Mouse (Mus musculus) heart, postnatal 0 days (tissue): Measurements from ENCODE around the gene Ankrd66. TPM values are rescaled to one million over a fixed set of nuclear protein-coding genes. Genes with fewer than 3 reads are reported as not detected.

ENCODE experiments used
- ATAC-seq: fragments of 200-750 bp; cut with Nextera tagmentation; 2 replicates; pipeline ENCODE4 v1.8.0; 2017; ENCODE audit warnings: low read depth, moderate number of reproducible peaks, moderate library complexity; ENCODE audit not compliant: insufficient read depth
- DNase-seq: peaks from one replicate; pipeline ENCODE4 v3.0.0-alpha.2; 2016; ENCODE audit warnings: low spot score
- H3K27ac ChIP-seq: fragments of 300-500 bp; sonication (generic); 2 replicates; pipeline ENCODE4 v1.5.1; 2014; ENCODE audit warnings: low read depth, mild to moderate bottlenecking
- H3K27me3 ChIP-seq: fragments of 300-500 bp; sonication (generic); 2 replicates; pipeline ENCODE4 v1.6.1; 2014; ENCODE audit warnings: low read length, mixed read lengths; ENCODE audit not compliant: control insufficient read depth, insufficient read depth
- H3K36me3 ChIP-seq: fragments of 300-500 bp; sonication (generic); replicated peaks from 2 replicates; pipeline ENCODE4 v1.6.1; 2014; ENCODE audit warnings: low read length, mixed read lengths; ENCODE audit not compliant: control insufficient read depth, insufficient read depth
- H3K4me1 ChIP-seq: fragments of 300-500 bp; sonication (generic); 2 replicates; pipeline ENCODE4 v1.6.1; 2014; ENCODE audit warnings: antibody characterized with exemption; ENCODE audit not compliant: control insufficient read depth, insufficient read depth
- H3K4me2 ChIP-seq: fragments of 300-500 bp; sonication (generic); 2 replicates; pipeline ENCODE4 v1.6.1; 2014; ENCODE audit warnings: low read depth, mild to moderate bottlenecking, low read length, moderate library complexity
- H3K4me3 ChIP-seq: fragments of 300-500 bp; sonication (generic); 2 replicates; pipeline ENCODE4 v1.5.1; 2014; ENCODE audit warnings: low read depth, low read length
- H3K9ac ChIP-seq: fragments of 300-500 bp; sonication (generic); replicated peaks from 2 replicates; pipeline ENCODE4 v1.6.1; 2014; ENCODE audit warnings: low read depth, low read length, mixed read lengths
- H3K9me3 ChIP-seq: fragments of 300-500 bp; sonication (generic); replicated peaks from 2 replicates; pipeline ENCODE4 v1.6.1; 2016; ENCODE audit warnings: low read length; ENCODE audit not compliant: control insufficient read depth
- CTCF ChIP-seq: IDR thresholded peaks from 2 replicates; pipeline ENCODE4 v1.5.1; 2016; ENCODE audit warnings: antibody characterized with exemption, control low read depth, low read depth
- EP300 ChIP-seq: IDR thresholded peaks from 2 replicates; pipeline ENCODE4 v1.6.1; 2016; ENCODE audit warnings: antibody characterized with exemption, low read depth
- WGBS: fragments of 180-500 bp; shearing (Covaris S2); extraction: QIAGEN DNeasy Blood & Tissue Kit; methylation state at CpG from one replicate; pipeline ENCODE4 v1.1.7; 2014; 5-methylcytosine and 5-hydroxymethylcytosine counted together
- polyA plus RNA-seq: library from polyadenylated mRNA; unstranded; fragments of >200 nt; fragmentation: Nextera tagmentation; extraction: Ambion mirVana; gene quantifications from 2 replicates; pipeline ENCODE4 v1.2.1, GENCODE M21; 2015
- total RNA-seq: library from RNA; depleted of rRNA; stranded (reverse); fragments of >200 nt; gene quantifications from 2 replicates; pipeline ENCODE4 v1.2.3, GENCODE M21; 2014; ENCODE audit warnings: low replicate concordance

Gene Ankrd66
- total and polyA plus RNA-seq, 2 experiments from 2014 or later = not detected

GRCm38 (mm10) chr17:43534362-43535222, 8.8 kb downstream of the Ankrd66 start:
- H3K9ac ChIP-seq = peak overlapping the region; percentile 40; the same call in 1 of the 2 replicates
- TF ChIP-seq EP300 (no peak), CTCF (0 out of 2 replicates have a peak, but pooled peaks have one; percentile 25)
- WGBS = 19% methylated on average over 23 of the region's 23 CpGs
- H3K27ac ChIP-seq = no peak overlapping the region
- H3K4me1 ChIP-seq = no peaks in the 10 kb centered on the region
- H3K4me2 ChIP-seq = peak overlapping the region; percentile 60
- no peaks in the 10 kb centered on the region for H3K27me3 ChIP-seq
- peak; percentile 72 for ATAC-seq
- H3K4me3 ChIP-seq = peak overlapping the region; percentile 35
- H3K9me3 ChIP-seq = no peaks in the 10 kb centered on the region
- DNase-seq = peak; percentile 41
- no peaks in the 10 kb centered on the region for H3K36me3 ChIP-seq

DNA sequence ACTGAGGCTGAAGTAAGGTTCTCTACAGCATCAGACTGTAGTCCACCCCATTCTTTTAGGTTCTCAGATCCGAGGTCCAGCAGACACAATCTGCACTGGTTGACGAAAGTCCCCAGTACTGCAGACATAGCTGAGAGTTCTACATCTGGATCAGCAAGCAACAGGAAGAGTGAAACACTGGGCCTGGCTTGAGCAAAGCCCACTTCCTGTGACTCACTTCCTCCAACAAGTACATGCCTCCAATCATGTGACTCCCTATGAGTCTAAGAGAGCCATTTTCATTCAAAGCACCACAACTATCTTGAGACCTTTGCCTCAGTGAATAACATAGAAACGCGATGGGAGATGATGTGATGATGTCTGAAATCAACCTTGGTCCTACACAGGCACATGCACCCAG, 12.2 kb downstream of the Ankrd66 start:
- Histone ChIP-seq H3K27ac (no peak overlapping the region), H3K9ac (no peak overlapping the region), H3K27me3 (no peaks in the 10 kb centered on the region), H3K9me3 (no peaks in the 10 kb centered on the region), H3K36me3 (no peaks in the 10 kb centered on the region), H3K4me1 (no peaks in the 10 kb centered on the region), H3K4me3 (no peak overlapping the region), H3K4me2 (no peak overlapping the region)
- ATAC-seq = no peak
- DNase-seq = no peak
- no peak for TF ChIP-seq CTCF
- TF ChIP-seq EP300 = no peak
- 86% methylated on average over 4 of the region's 4 CpGs for WGBS

DNA sequence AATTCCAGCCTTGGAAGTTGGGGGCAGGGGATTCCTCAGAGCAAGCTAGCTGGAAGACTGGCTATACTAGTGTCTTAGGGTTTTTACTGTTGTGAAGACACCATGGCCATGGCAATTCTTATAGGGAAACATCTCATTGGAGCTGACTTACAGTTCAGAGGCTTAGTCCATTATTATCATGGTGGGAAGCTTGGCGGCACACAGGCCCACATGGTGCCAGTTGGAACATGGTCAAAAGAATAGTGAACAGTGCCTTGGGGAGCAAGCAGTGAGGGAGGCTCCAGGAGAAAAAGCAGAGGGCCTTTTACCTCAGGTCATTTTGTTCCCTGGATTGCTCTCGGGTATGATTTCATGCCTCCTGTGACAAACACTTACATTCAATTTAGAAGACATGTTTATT, 12.9 kb downstream of the Ankrd66 start:
- Histone ChIP-seq H3K4me2 (no peak overlapping the region), H3K27me3 (no peaks in the 10 kb centered on the region), H3K36me3 (no peaks in the 10 kb centered on the region), H3K9ac (no peak overlapping the region), H3K4me3 (no peak overlapping the region), H3K9me3 (no peaks in the 10 kb centered on the region), H3K27ac (no peak overlapping the region), H3K4me1 (no peaks in the 10 kb centered on the region)
- 80% methylated on average over 2 of the region's 2 CpGs for WGBS
- ATAC-seq (no peak), DNase-seq (no peak)
- TF ChIP-seq EP300 (no peak), CTCF (no peak)

- H3K4me1 ChIP-seq = no peaks in the 10 kb centered on the region
- DNase-seq = no peak
- H3K4me3 ChIP-seq = no peak overlapping the region
- H3K9ac ChIP-seq = no peak overlapping the region
- WGBS = 73% methylated on average over 3 of the region's 3 CpGs
- TF ChIP-seq EP300 (no peak), CTCF (no peak)
- ATAC-seq = no peak
- H3K27me3 ChIP-seq = no peaks in the 10 kb centered on the region
- no peaks in the 10 kb centered on the region for H3K36me3 ChIP-seq
- H3K9me3 ChIP-seq = 0 out of 2 replicates have a peak, but pooled peaks cover under 1% of the 10 kb centered on the region
- no peak overlapping the region for H3K4me2 ChIP-seq
- no peak overlapping the region for H3K27ac ChIP-seq
Measured at GRCm38 (mm10) chr17:43520166-43520565, 23.3 kb downstream of the Ankrd66 start.

DNA sequence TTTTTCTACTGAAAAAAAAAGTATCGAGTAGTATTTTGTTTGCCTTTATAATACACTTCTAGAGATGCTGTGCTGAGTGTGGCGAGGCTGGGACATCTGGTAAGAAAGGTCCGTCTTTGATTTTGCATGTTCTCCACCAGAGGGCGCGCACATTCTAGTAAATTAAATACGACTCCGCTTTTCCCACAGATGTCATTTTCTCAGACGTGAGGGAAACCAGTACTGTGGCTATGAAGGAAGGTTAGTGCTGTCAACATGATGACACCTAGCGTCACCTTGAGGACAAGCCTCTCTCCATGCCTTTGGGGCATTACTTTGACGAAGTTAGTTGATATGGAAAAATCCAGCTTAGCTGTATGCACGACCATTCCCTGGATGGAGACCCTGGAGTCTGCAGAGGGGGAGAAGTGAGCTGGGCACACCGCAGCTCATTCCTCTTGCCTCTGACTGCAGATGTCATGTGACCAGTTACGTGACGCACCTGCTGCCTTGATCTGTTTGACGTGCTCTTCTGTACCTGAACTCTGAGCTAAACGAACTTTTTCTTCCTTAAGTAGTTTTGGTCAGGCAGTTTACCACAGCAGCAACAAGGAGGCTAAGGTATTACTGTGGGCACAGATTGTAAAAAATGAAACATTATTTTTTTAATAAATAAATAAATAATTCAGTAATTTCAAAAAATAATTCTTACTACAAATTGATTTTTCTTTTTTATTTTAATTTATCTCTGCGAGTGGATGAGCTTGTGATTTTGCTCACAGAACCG, 24.6 kb downstream of the Ankrd66 start:
- TF ChIP-seq EP300 (no peak), CTCF (peak; percentile 83)
- DNase-seq (peak; percentile 87), ATAC-seq (peak; percentile 55; the same call in 1 of the 2 replicates)
- Histone ChIP-seq H3K4me1 (no peaks in the 10 kb centered on the region), H3K27ac (no peak overlapping the region), H3K9me3 (peaks cover 8% of the 10 kb centered on the region), H3K4me3 (no peak overlapping the region), H3K36me3 (no peaks in the 10 kb centered on the region), H3K9ac (no peak overlapping the region), H3K4me2 (no peak overlapping the region), H3K27me3 (no peaks in the 10 kb centered on the region)
- 28% methylated on average over 18 of the region's 18 CpGs for WGBS
